Mouse (Mus musculus): ENCODE results near the gene Igf1. TPM values are rescaled to one million over a fixed set of nuclear protein-coding genes. Genes with fewer than 3 reads are reported as not detected.

The Igf1 gene
- total and polyA plus RNA-seq, 2 experiments from 2014 or later = 11.5 to 13.1 TPM

GRCm38 (mm10) chr10:87880071-87880785, 22.2 kb downstream of the Igf1 start:
- no peak overlapping the region for H3K9ac ChIP-seq (replicated peaks; ENCODE audit: low read length, poor library complexity, severe bottlenecking)
- no peak overlapping the region for H3K27ac ChIP-seq (ENCODE audit: low read depth, low read length)
- H3K4me3 ChIP-seq (ENCODE audit: low read depth, low read length) = no peak overlapping the region
- TF ChIP-seq CTCF (IDR thresholded peaks at IDR 0.05) = no peak
- H3K9me3 ChIP-seq (ENCODE audit: low read length) = no peaks in the 10 kb centered on the region
- H3K36me3 ChIP-seq (ENCODE audit: insufficient read depth, low read length) = no peaks in the 10 kb centered on the region
- no peaks in the 10 kb centered on the region for H3K27me3 ChIP-seq (ENCODE audit: insufficient read depth, low read length)
- ATAC-seq (ENCODE audit: low FRiP score) = no peak
- no peaks in the 10 kb centered on the region for H3K4me1 ChIP-seq (ENCODE audit: insufficient read depth, low read length)
- no peak overlapping the region for H3K4me2 ChIP-seq (ENCODE audit: low read depth, low read length, poor library complexity, severe bottlenecking)
- 93% methylated on average over 7 of the region's 7 CpGs for WGBS
- no peak for DNase-seq (ENCODE audit: low spot score)

- Histone ChIP-seq H3K4me2 (ENCODE audit: low read depth, low read length, poor library complexity, severe bottlenecking) (no peak overlapping the region), H3K4me3 (ENCODE audit: low read depth, low read length) (no peak overlapping the region), H3K9me3 (ENCODE audit: low read length) (no peaks in the 10 kb centered on the region), H3K27ac (ENCODE audit: low read depth, low read length) (no peak overlapping the region), H3K27me3 (ENCODE audit: insufficient read depth, low read length) (no peaks in the 10 kb centered on the region), H3K4me1 (ENCODE audit: insufficient read depth, low read length) (no peaks in the 10 kb centered on the region), H3K9ac (replicated peaks; ENCODE audit: low read length, poor library complexity, severe bottlenecking) (no peak overlapping the region), H3K36me3 (ENCODE audit: insufficient read depth, low read length) (no peaks in the 10 kb centered on the region)
- DNase-seq (ENCODE audit: low spot score) (no peak), ATAC-seq (ENCODE audit: low FRiP score) (no peak)
- TF ChIP-seq CTCF (IDR thresholded peaks at IDR 0.05) = no peak
- 91% methylated on average over 2 of the region's 2 CpGs for WGBS
These were observed 27.4 kb downstream of the Igf1 start for GRCm38 (mm10) chr10:87885326-87886040.

- DNase-seq (ENCODE audit: low spot score) = no peak
- H3K4me2 ChIP-seq (ENCODE audit: low read depth, low read length, poor library complexity, severe bottlenecking) = no peak overlapping the region
- no peak for ATAC-seq (ENCODE audit: low FRiP score)
These were observed 31.8 kb downstream of the Igf1 start for GRCm38 (mm10) chr10:87889850-87890249.

GRCm38 (mm10) chr10:87892256-87892655, 34.2 kb downstream of the Igf1 start:
- Histone ChIP-seq H3K4me1 (ENCODE audit: insufficient read depth, low read length) (no peaks in the 10 kb centered on the region), H3K27me3 (ENCODE audit: insufficient read depth, low read length) (no peaks in the 10 kb centered on the region), H3K36me3 (ENCODE audit: insufficient read depth, low read length) (no peaks in the 10 kb centered on the region), H3K9me3 (ENCODE audit: low read length) (no peaks in the 10 kb centered on the region), H3K27ac (ENCODE audit: low read depth, low read length) (no peak overlapping the region), H3K4me2 (ENCODE audit: low read depth, low read length, poor library complexity, severe bottlenecking) (no peak overlapping the region), H3K9ac (replicated peaks; ENCODE audit: low read length, poor library complexity, severe bottlenecking) (no peak overlapping the region), H3K4me3 (ENCODE audit: low read depth, low read length) (no peak overlapping the region)
- no peak for TF ChIP-seq CTCF (IDR thresholded peaks at IDR 0.05)
- no peak for ATAC-seq (ENCODE audit: low FRiP score)
- DNase-seq (ENCODE audit: low spot score) = no peak

More at GRCm38 (mm10) chr10:87889850-87890249, 31.8 kb downstream of the Igf1 start:
- TF ChIP-seq CTCF (IDR thresholded peaks at IDR 0.05) = no peak
- Histone ChIP-seq H3K4me3 (ENCODE audit: low read depth, low read length) (no peak overlapping the region), H3K9ac (replicated peaks; ENCODE audit: low read length, poor library complexity, severe bottlenecking) (no peak overlapping the region), H3K27ac (ENCODE audit: low read depth, low read length) (no peak overlapping the region), H3K27me3 (ENCODE audit: insufficient read depth, low read length) (no peaks in the 10 kb centered on the region), H3K4me1 (ENCODE audit: insufficient read depth, low read length) (no peaks in the 10 kb centered on the region), H3K9me3 (ENCODE audit: low read length) (no peaks in the 10 kb centered on the region), H3K36me3 (ENCODE audit: insufficient read depth, low read length) (no peaks in the 10 kb centered on the region)

GRCm38 (mm10) chr10:87893272-87893671, 35.2 kb downstream of the Igf1 start:
- Histone ChIP-seq H3K27ac (ENCODE audit: low read depth, low read length) (no peak overlapping the region), H3K9ac (replicated peaks; ENCODE audit: low read length, poor library complexity, severe bottlenecking) (no peak overlapping the region), H3K9me3 (ENCODE audit: low read length) (no peaks in the 10 kb centered on the region), H3K36me3 (ENCODE audit: insufficient read depth, low read length) (no peaks in the 10 kb centered on the region), H3K4me3 (ENCODE audit: low read depth, low read length) (no peak overlapping the region), H3K4me2 (ENCODE audit: low read depth, low read length, poor library complexity, severe bottlenecking) (no peak overlapping the region), H3K4me1 (ENCODE audit: insufficient read depth, low read length) (no peaks in the 10 kb centered on the region), H3K27me3 (ENCODE audit: insufficient read depth, low read length) (no peaks in the 10 kb centered on the region)
- ATAC-seq (ENCODE audit: low FRiP score) (no peak), DNase-seq (ENCODE audit: low spot score) (no peak)
- no peak for TF ChIP-seq CTCF (IDR thresholded peaks at IDR 0.05)
- 85% methylated on average over 1 of the region's 1 CpGs for WGBS

- DNase-seq (ENCODE audit: low spot score) (no peak), ATAC-seq (ENCODE audit: low FRiP score) (no peak)
- Histone ChIP-seq H3K27ac (ENCODE audit: low read depth, low read length) (no peak overlapping the region), H3K36me3 (ENCODE audit: insufficient read depth, low read length) (no peaks in the 10 kb centered on the region), H3K4me1 (ENCODE audit: insufficient read depth, low read length) (no peaks in the 10 kb centered on the region), H3K27me3 (ENCODE audit: insufficient read depth, low read length) (no peaks in the 10 kb centered on the region), H3K4me3 (ENCODE audit: low read depth, low read length) (no peak overlapping the region), H3K9me3 (ENCODE audit: low read length) (no peaks in the 10 kb centered on the region), H3K4me2 (ENCODE audit: low read depth, low read length, poor library complexity, severe bottlenecking) (no peak overlapping the region), H3K9ac (replicated peaks; ENCODE audit: low read length, poor library complexity, severe bottlenecking) (no peak overlapping the region)
- no peak for TF ChIP-seq CTCF (IDR thresholded peaks at IDR 0.05)
- 85% methylated on average over 4 of the region's 4 CpGs for WGBS
These were observed 36.5 kb downstream of the Igf1 start for GRCm38 (mm10) chr10:87894461-87895120.
